Comparison of ENCODE assay signal across 10 mouse cellular contexts in the genomic region with DNA sequence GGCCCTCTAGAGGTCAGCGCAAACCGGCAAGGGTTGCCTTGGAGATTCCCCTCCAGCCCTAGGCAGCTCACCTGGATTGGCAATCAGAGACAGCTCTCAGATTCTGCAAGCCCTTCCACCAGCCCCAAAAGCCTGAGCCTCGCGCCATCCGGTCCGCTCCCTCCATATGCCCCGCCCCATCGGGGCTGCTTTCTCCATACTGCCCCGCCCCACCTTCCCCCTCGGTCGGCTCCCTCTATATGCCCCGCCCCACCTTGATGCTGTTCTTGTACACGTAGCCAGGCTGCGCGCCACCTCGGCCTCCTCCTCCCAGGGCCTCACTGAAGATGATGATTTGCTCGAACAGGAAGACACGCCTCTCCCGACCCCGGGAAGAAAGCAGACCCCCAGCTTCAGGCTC. TPM values are rescaled to one million over a fixed set of nuclear protein-coding genes. Genes with fewer than 3 reads are reported as not detected.
A peak's percentile ranks its signal among the peaks of the same experiment; 100 is the strongest.
DNase-seq lines count a peak whose midpoint lies in the region; ATAC-seq lines count a peak whose summit lies in the region.
"Had no signal": no experiment of that assay in that cellular context is flagged by ENCODE, and none has a peak within 500 bp of the region (broad histone marks: within the 10 kb centered on the region; RNA-seq: fewer than 3 reads in every experiment).

No protein-coding gene starts in this region.

- no peak overlapping the region for H3K27ac ChIP-seq in heart, embryonic 10.5 days
- no peak overlapping the region for H3K27ac ChIP-seq in hindbrain, embryonic 16.5 days (ENCODE audit: low read depth, low read length)
- H3K27ac ChIP-seq in midbrain, embryonic 14.5 days (replicated peaks; ENCODE audit: low read depth, low read length) = no peak overlapping the region

- 10% methylated on average over 20 of the region's 20 CpGs for WGBS in heart, embryonic 10.5 days
- 12% methylated on average over 19 of the region's 20 CpGs for WGBS in hindbrain, embryonic 16.5 days
- 17% methylated on average over 20 of the region's 20 CpGs for WGBS in midbrain, embryonic 14.5 days

- peaks cover 25% of the 10 kb centered on the region for H3K36me3 ChIP-seq in heart, embryonic 10.5 days
- H3K36me3 ChIP-seq in hindbrain, embryonic 16.5 days (ENCODE audit: control insufficient read depth, insufficient read depth, low read length) = no peaks in the 10 kb centered on the region
- no peaks in the 10 kb centered on the region for H3K36me3 ChIP-seq in midbrain, embryonic 14.5 days (ENCODE audit: control insufficient read depth, insufficient read depth, low read length)

- peak overlapping the region; percentile 38 for H3K4me3 ChIP-seq in heart, embryonic 10.5 days
- H3K4me3 ChIP-seq in hindbrain, embryonic 16.5 days (ENCODE audit: low read length) = peak overlapping the region; percentile 9; the same call in 1 of the 2 replicates
- no peak overlapping the region for H3K4me3 ChIP-seq in midbrain, embryonic 14.5 days (replicated peaks; ENCODE audit: low read depth, low read length)
- H3K4me3 ChIP-seq: myocyte had no signal

- H3K4me1 ChIP-seq in heart, embryonic 10.5 days = peaks cover 55% of the 10 kb centered on the region
- H3K4me1 ChIP-seq in hindbrain, embryonic 16.5 days (ENCODE audit: control insufficient read depth, insufficient read depth, low read depth, low read length) = peaks cover 16% of the 10 kb centered on the region
- H3K4me1 ChIP-seq in midbrain, embryonic 14.5 days (ENCODE audit: control insufficient read depth, insufficient read depth, low read length) = peaks cover 19% of the 10 kb centered on the region

- H3K9me3 ChIP-seq in heart, embryonic 10.5 days = no peaks in the 10 kb centered on the region
- H3K9me3 ChIP-seq in hindbrain, embryonic 16.5 days (ENCODE audit: control insufficient read depth, low read length) = no peaks in the 10 kb centered on the region
- no peaks in the 10 kb centered on the region for H3K9me3 ChIP-seq in midbrain, embryonic 14.5 days (ENCODE audit: control insufficient read depth, low read length)

- peak overlapping the region; percentile 32 for H3K4me2 ChIP-seq in hindbrain, embryonic 16.5 days (ENCODE audit: low read length)
- H3K4me2 ChIP-seq in midbrain, embryonic 14.5 days (ENCODE audit: low read length) = peak overlapping the region; percentile 16

- peak overlapping the region; percentile 22; the same call in 1 of the 2 replicates for H3K9ac ChIP-seq in hindbrain, embryonic 16.5 days (ENCODE audit: low read depth, low read length)
- H3K9ac ChIP-seq in midbrain, embryonic 14.5 days (replicated peaks; ENCODE audit: low read length) = 0 out of 2 replicates have a peak overlapping the region, but pooled peaks have one; percentile 24

- intact Hi-C loops in heart, postnatal 10 days (cut with DNase I) = no loop called here

- 0 out of 2 replicates have a peak, but pooled peaks have one; percentile 24 for ATAC-seq in common myeloid progenitor, adult 5-6 weeks (replicated peaks; ENCODE audit: low read depth, poor library complexity, severe bottlenecking)
- no peak for ATAC-seq in hindbrain, embryonic 16.5 days
- no peak for ATAC-seq in midbrain, embryonic 14.5 days (ENCODE audit: low FRiP score, low TSS enrichment)

- no peak for DNase-seq in heart, embryonic 10.5 days (ENCODE audit: low spot score)
- no peak for DNase-seq in heart, postnatal 10 days
- peak; percentile 28 for DNase-seq in midbrain, embryonic 14.5 days
- DNase-seq in ovary, adult 18-20 months (ENCODE audit: low spot score) = no peak
- DNase-seq in layer of hippocampus, adult 8-10 months (ENCODE audit: low spot score in 2 of 2) = no peak
- no peak for DNase-seq in lung, postnatal 25 days (ENCODE audit: low spot score)

- peaks cover 70% of the 10 kb centered on the region for H3K27me3 ChIP-seq in heart, embryonic 10.5 days (ENCODE audit: insufficient read depth, poor library complexity, severe bottlenecking)
- peaks cover 18% of the 10 kb centered on the region for H3K27me3 ChIP-seq in hindbrain, embryonic 16.5 days (replicated peaks; ENCODE audit: control insufficient read depth, insufficient read depth, low read length)
- peaks cover 19% of the 10 kb centered on the region for H3K27me3 ChIP-seq in midbrain, embryonic 14.5 days (ENCODE audit: control insufficient read depth, insufficient read depth, low read length)
- H3K27me3 ChIP-seq: CH12.LX had no signal

RNA-seq across cellular contexts. Expression of a gene that starts 3.3 kb away (rescaled TPM):
- polyA plus RNA-seq in heart, embryonic 10.5 days (2016; fragmentation: Nextera tagmentation; extraction: Ambion mirVana) = 9.2 and 12.9 TPM in 2 replicates
- total RNA-seq in heart, postnatal 10 days (2021) = 10 to 100 TPM; 40.8 to 48.0 TPM
- total RNA-seq in common myeloid progenitor, adult 5-6 weeks (2017) = 0.78 and 1.0 TPM in 2 replicates
- polyA plus RNA-seq in hindbrain, embryonic 16.5 days (2015; fragmentation: Nextera tagmentation; extraction: Ambion mirVana) = 1.4 and 1.5 TPM in 2 replicates
- 0.58 and 0.66 TPM in 2 replicates for polyA plus RNA-seq in midbrain, embryonic 14.5 days (2014; fragmentation: Nextera tagmentation; extraction: Ambion mirVana)
- 10 to 100 TPM; 12.2 to 17.5 (median 14.4) TPM for total RNA-seq in layer of hippocampus, adult 8-10 months (2022)

RNA-seq across cellular contexts. Expression of a gene that starts 6.1 kb away (rescaled TPM):
- polyA plus RNA-seq in heart, embryonic 10.5 days (2016; fragmentation: Nextera tagmentation; extraction: Ambion mirVana) = 21.4 and 28.8 TPM in 2 replicates
- total RNA-seq in heart, postnatal 10 days (2021) = 10 to 100 TPM; 20.8 to 21.0 TPM
- 9.7 and 16.4 TPM in 2 replicates for total RNA-seq in common myeloid progenitor, adult 5-6 weeks (2017)
- 29.0 and 29.1 TPM in 2 replicates for polyA plus RNA-seq in hindbrain, embryonic 16.5 days (2015; fragmentation: Nextera tagmentation; extraction: Ambion mirVana)
- polyA plus RNA-seq in midbrain, embryonic 14.5 days (2014; fragmentation: Nextera tagmentation; extraction: Ambion mirVana) = 19.0 and 19.6 TPM in 2 replicates
- 100 to 1,000 TPM; 310 to 386 (median 350) TPM for total RNA-seq in layer of hippocampus, adult 8-10 months (2022)

RNA-seq across cellular contexts. Expression of a gene that starts 11.8 kb away (rescaled TPM):
- 78.4 and 91.4 TPM in 2 replicates for polyA plus RNA-seq in heart, embryonic 10.5 days (2016; fragmentation: Nextera tagmentation; extraction: Ambion mirVana)
- 10 to 100 TPM; 48.4 to 52.2 TPM for total RNA-seq in heart, postnatal 10 days (2021)
- total RNA-seq in common myeloid progenitor, adult 5-6 weeks (2017) = 29.7 and 36.7 TPM in 2 replicates
- polyA plus RNA-seq in hindbrain, embryonic 16.5 days (2015; fragmentation: Nextera tagmentation; extraction: Ambion mirVana) = 213 and 233 TPM in 2 replicates
- polyA plus RNA-seq in midbrain, embryonic 14.5 days (2014; fragmentation: Nextera tagmentation; extraction: Ambion mirVana) = 219 and 244 TPM in 2 replicates
- total RNA-seq in layer of hippocampus, adult 8-10 months (2022) = 100 to 1,000 TPM; 214 to 267 (median 229) TPM

RNA-seq across cellular contexts. Expression of a gene that starts 18.7 kb away (rescaled TPM):
- polyA plus RNA-seq in heart, embryonic 10.5 days (2016; fragmentation: Nextera tagmentation; extraction: Ambion mirVana) = 1.5 and 3.6 TPM in 2 replicates
- total RNA-seq in heart, postnatal 10 days (2021) = 1 to 10 TPM; 3.6 to 3.8 TPM
- total RNA-seq in common myeloid progenitor, adult 5-6 weeks (2017) = 56.5 TPM in 2 replicates
- polyA plus RNA-seq in hindbrain, embryonic 16.5 days (2015; fragmentation: Nextera tagmentation; extraction: Ambion mirVana) = 59.0 and 74.1 TPM in 2 replicates
- 66.8 and 74.1 TPM in 2 replicates for polyA plus RNA-seq in midbrain, embryonic 14.5 days (2014; fragmentation: Nextera tagmentation; extraction: Ambion mirVana)
- 100 to 1,000 TPM; 113 to 123 (median 113) TPM for total RNA-seq in layer of hippocampus, adult 8-10 months (2022)

RNA-seq across cellular contexts. Expression of a gene that starts 27.6 kb away (rescaled TPM):
- 27.9 and 29.3 TPM in 2 replicates for polyA plus RNA-seq in heart, embryonic 10.5 days (2016; fragmentation: Nextera tagmentation; extraction: Ambion mirVana)
- total RNA-seq in heart, postnatal 10 days (2021) = 10 to 100 TPM; 26.4 to 28.7 TPM
- 15.7 and 18.7 TPM in 2 replicates for total RNA-seq in common myeloid progenitor, adult 5-6 weeks (2017)
- polyA plus RNA-seq in hindbrain, embryonic 16.5 days (2015; fragmentation: Nextera tagmentation; extraction: Ambion mirVana) = 20.5 and 20.7 TPM in 2 replicates
- 12.5 and 14.6 TPM in 2 replicates for polyA plus RNA-seq in midbrain, embryonic 14.5 days (2014; fragmentation: Nextera tagmentation; extraction: Ambion mirVana)
- 100 to 1,000 TPM in 1 of 4 experiments, 10 to 100 TPM in 3; 95.0 to 107 (median 98.9) TPM for total RNA-seq in layer of hippocampus, adult 8-10 months (2022)

Comparison
In these comparisons a context has a peak if more than half of its experiments do, and no peak if none do; other contexts are left out.
1. RNA of a gene that starts 6.1 kb away (total RNA-seq): 310 to 386 TPM in layer of hippocampus, adult 8-10 months; 20.8 to 21.0 TPM in heart, postnatal 10 days and 9.7 to 16.4 TPM in common myeloid progenitor, adult 5-6 weeks; every median in the first group is over 10 times any median in the second.